Mouse (Mus musculus) retina, postnatal 1 day (tissue): ENCODE measurements around the gene Olfr324.
A peak's percentile ranks its signal among the peaks of the same experiment; 100 is the strongest.

ENCODE experiments used
- DNase-seq: peaks from one replicate; pipeline ENCODE4 v3.0.0-alpha.2; 2012

Gene Olfr324

DNA sequence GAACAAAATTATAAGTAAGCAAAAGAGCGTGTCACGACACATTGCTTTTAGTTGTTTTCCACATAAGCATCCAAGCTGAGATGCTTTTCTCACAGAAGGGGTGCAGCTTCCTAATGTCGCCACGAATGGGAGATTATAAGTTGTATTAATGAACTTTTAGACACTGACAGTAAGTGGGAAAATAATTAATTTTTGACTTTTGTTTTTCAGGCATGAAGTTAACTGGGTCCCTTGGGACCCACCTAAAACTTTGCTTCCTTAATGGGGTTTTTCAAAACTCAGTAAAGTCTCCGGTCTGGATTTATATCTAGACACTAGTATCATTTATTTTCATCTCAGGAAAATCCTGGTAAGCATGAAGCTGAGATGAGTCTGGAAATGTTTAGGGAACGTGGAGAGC, at the start of gene Olfr324:
Olfr324 (plus strand) TSS at position 301 of the 400 bp plus-strand sequence.
- DNase-seq = no peak

DNA sequence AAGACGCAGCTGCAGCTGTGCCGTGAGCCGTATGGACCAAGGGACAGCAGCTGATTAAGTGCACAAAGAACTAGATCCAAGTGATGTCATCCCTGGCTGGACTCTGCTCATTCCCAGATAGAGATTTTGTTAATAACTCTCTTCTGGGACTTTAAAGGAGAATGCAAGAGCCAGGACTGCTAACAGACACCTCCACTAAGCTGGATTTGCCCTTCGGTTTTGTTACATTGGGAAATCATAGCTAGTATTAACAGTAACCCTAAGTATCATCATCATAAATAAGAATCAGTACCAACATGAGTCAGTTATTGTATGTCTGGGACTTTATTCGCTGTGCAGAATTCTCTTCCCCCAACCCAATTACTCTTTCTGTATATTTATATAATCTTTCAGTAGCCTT, 48.6 kb upstream of the Olfr324 start, which contains the start of gene Olfr329-ps:
Olfr329-ps (minus strand) TSS at position 101 of the 400 bp plus-strand sequence.
- no peak for DNase-seq

DNA sequence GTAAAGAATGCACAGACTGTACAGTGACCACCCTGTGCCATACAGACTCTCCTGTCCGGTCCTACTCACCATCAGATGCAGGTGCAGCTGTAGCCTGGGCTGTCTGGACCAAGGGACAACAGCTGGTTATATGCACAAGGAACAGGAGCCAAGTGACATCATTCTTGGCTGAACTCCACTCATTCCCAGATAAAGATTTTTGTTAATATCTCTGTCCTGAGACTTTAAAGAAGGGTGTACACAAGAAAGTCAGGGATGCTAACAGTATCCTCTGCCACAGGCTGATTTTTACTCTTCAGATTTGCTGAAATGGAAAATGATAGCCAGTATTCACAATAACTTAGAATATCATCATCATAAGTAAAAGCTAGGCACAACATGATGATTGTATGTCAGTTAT, 39.4 kb upstream of the Olfr324 start, which contains the start of gene Olfr328:
Olfr328 (minus strand) TSS at position 101 of the 400 bp plus-strand sequence.
- DNase-seq = no peak

DNA sequence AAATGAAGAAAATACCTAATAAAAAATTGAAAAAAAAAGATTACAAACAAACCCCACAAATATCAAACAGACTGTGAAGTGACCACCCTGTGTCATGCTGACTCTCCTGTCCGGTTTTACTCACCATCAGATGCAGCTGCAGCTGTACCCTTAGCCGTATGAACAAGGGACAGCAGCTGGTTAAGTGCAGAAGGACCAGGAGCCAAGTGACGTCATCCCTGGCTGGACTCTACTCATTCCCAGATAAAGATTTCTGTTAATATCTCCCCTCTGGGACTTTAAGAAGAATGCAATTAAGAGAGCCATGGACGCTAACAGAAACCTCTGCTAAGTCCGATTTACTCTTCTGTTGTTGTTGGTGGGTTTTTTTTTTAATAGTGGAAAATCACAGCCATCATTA, 24.5 kb upstream of the Olfr324 start, which contains the start of gene Olfr224:
Olfr224 (minus strand) TSS at position 149 of the 400 bp plus-strand sequence.
- no peak for DNase-seq

DNA sequence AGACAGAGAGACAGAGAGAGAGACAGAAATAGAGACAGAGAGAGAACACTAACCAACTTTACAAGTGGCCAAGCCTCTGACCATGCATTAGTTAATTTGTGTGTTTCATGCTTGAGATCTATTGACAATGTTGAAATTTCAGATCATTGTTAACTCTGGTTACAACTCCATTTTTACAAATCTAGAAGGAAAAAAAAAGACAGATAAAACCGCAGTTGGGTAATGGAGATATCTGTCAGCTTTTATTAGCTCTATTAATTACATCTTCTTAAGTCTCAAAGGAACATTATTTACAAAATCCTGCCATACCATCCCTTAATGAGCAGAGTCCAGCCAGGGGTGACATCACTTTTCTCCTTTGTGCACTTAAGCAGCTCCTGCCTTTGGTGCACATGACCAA, 17.5 kb upstream of the Olfr324 start, which contains the start of gene Olfr325:
Olfr325 (plus strand) TSS at position 301 of the 400 bp plus-strand sequence.
- no peak for DNase-seq

DNA sequence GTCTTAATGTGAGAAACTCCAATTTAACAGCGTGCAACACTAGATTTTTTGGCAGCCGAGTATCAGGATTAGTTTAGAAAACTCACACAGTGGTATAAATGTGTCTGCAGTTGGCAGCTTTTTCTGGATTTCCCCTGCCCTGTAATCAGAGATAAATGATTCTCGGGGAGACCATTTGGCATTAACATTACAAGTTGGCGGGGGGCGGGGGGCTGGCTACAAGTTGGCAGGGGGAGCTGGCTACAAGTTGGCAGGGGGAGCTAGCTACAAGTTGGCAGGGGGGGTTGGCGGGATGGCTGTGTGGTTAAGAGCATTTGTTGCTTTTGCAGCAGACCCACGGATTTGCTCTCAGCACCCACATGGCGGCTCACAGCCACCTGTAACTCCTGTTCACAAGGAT, 16.3 kb upstream of the Olfr324 start:
- no peak for DNase-seq

DNA sequence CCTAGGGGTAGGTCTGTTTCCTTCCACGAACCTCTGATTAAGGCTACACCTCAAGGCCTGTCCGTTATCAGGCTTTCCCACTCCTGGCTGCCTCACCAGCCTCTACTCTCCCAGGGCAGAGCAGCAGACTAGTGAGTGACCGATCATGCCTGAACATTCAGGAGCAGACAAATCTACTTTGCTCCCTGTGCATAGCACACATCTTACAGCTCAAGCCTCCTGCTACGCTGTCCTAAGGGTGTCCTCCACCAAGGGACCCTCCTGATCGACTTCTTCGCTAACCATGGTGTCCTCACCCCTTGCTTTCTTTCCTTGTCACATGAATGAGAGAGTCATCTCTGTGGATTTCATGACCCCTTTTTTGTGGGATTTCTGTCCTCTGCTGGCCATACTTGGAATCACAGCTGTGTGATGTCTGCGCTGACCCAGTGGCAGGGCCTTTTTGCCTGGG, 7.0 kb upstream of the Olfr324 start:
- peak; percentile 68 for DNase-seq

DNA sequence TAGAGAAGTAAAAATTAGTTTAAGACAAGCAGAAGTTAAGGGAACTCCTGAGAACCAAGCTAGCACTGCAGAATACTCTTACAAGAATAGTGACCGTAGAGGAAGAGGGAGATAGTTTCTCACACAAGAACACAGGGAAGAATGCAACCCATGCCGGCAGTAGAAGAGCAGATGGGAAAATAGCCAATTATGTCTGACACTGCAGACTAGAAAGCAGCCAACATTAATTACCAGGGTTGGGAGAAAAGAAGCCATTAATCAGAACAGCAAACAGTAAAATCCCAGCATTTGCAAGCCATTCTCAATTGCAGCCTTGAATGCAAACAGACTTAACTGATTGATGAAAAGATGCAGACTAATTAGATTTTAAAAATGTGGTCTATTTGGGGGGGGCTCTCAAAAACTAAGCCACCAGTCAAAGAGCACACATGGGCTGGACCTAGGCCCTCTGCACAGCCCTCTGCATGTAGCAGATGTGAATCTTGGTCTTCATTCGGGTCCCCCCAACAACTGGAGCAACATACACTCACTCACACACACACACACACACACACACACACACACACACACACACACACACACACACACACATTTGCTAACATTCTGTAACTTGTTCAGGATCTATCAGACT, 6.2 kb upstream of the Olfr324 start:
- peak; percentile 36 for DNase-seq

DNA sequence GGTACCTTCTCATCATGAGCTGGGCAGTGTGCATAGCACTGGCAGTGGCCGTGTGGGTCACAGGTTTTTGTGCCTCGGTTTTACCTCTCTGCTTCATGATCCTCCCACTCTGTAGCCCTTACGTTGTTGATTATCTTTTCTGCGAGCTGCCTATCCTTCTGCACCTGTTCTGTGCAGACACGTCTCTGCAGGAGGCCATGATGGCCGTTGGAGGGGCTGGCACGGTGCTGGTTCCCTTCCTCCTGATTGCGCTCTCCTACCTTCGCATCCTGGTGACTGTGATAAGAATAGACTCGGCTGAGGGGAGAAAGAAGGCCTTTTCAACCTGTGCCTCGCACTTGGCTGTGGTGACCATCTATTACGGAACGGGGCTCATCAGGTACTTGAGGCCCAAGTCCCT, 2.9 kb downstream of the Olfr324 start:
- DNase-seq = no peak

DNA sequence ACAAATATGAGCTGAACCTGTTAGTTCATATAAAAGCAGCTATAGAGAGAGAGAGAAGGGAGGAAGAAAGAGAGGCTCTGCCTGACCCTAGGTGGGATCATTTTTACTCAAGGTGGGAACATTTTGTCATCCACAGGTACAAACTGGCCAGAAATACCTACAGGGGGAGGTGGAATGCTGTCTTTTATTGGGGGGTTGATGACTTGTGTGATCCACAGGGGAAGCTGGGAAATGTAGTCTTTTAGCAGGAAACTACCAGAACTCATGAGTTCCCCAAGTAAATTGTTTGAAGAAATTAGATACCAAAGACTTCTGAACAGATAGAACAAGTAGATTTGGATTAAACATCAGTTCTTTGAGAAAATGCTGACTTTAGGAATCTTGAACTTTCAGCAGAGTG, 7.1 kb downstream of the Olfr324 start:
- DNase-seq = no peak

DNA sequence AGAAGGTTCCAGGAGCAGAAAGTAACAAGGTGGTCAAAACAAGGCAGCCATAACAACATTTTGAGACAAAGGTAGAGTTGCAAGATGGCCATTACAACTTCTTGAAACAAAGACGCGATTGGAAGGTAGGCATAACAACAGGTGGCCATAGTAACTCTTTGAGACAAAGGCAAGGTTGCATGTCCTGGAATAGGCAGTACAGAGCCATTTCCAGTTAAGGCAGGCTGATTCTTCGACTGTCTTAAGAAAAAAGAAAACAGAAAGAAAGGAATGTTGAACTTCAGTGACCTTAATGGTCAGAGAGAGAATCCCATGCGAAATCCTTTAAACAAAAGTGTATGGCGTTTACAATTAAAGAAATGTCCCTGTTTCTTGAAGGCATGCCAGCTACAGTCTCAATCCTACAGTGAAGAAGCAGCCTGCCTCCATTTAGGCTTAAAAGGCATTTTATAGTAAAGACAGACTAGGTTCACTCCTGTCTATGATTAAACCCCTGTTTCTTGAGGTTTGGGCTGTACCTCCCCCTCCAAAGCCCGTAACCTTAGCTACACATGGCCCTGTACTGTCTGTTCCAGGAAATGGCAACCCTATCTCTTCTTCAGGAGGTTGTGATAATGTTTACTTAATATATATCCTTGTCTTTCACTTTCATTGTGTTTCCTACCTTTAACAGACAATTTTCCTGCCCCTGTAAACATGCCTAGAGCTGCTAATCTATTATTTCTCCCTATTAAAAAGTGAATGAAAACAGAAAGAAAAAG, 8.1 kb downstream of the Olfr324 start:
- DNase-seq = no peak

DNA sequence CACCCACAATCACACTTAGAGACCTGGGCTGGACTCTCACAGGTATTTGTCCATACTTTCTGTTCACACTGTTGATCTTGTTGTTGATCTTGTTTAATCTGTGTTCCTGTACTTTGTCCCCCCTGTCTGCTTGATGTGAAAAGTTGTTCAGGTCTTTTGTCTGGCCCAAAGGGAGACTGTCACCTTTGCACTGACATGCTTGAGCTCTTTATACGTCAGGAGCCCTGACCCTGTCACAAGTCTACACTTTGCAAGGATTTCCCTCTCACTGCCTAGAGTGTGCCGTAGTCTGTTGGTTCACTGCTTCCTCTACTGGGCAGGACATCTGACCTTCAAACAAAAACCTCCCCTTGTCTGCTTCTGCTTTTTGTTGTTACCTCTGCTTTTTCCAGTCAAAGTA, 9.8 kb downstream of the Olfr324 start:
- no peak for DNase-seq

DNA sequence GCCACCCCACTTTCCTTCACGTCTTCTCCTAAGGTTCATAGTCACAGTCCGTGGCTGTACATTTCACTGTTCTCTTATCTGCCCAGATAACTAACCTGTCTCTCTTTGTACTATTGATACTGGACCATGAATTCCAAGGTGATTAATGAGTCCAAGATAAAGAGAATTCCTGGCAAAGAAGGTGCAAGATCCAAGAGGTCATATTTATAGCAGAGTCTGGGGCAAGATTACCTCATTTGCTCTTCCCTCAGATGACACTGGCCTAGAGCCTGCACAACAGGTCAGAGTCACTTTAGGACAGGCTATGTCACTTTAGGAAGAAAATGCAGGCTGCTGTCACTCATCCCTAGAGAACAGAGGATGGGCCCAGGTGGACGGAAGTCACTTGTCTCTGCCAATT, 10.3 kb downstream of the Olfr324 start:
- no peak for DNase-seq

DNA sequence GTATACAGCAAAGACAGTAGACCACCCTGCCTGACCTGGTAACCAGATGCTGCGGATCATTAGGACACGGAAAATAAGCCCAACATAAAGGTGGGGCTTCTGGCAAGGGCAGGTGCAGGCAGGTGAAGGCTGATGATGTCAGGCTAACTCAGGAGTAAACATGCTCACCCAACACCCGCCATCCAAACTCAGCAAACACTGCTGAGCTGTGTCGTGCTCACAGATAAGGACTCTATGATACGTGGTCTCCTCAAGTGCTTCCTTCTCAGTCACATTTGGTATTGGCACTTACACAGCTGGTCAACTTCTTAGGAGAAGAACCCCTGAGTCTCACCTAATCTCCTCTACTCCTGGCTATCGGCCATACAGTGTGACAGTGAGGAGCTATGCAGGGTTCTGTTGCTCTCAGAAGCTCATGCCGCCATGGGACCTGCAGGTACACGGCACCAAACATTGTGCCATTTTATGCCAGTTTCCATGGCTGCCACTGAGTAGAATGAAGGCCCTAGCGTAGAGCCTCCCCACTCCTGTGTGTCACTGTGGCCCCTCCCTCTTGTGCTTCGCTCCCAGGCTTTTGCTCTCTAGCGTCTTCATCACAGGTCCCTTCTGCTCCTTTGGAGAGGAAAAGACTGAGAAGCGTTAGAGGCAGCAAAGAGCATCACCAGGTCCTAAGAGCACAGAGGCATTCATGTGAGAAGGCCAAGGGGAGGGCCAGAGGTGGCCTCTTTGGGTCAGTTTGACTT, 11.4 kb downstream of the Olfr324 start:
- DNase-seq = no peak

DNA sequence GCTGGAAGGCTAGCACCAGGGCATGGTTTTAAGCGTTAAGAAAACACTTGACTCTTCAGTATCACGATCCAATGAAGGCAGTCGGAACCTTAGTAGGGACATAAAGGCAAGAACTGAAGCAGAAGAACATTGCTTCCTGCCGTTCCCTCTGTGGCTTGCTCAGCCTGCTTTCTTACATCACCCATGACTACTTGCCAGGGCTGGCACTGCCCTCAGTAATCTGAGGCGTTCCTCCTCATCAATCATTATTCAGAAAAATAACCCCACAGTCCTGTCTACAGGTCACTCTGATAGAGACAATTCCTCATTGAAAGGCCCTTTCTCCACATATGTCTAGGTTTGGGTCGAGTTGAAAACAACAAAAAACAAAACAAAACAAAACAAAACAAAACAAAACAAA, 12.1 kb downstream of the Olfr324 start:
- DNase-seq = no peak

DNA sequence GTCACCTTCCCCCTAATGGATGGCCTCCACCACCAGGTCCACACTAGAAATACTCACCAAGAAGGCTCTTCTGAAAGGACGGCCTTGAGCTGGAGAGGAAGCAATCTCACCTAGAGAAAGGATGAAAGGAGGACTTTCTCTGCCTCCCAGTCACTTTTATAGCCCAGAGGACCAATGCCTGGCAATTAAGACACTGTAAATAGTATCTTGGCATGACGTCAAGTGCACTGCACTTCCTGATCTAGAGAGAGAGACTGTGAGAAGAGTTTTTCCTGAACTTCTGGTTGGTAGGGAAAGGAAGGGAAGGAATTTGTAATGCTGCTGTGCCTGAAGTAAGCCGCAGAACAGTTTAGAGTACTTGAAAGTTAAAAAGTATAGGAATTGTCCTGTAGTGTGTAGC, 18.4 kb downstream of the Olfr324 start:
- DNase-seq = no peak

DNA sequence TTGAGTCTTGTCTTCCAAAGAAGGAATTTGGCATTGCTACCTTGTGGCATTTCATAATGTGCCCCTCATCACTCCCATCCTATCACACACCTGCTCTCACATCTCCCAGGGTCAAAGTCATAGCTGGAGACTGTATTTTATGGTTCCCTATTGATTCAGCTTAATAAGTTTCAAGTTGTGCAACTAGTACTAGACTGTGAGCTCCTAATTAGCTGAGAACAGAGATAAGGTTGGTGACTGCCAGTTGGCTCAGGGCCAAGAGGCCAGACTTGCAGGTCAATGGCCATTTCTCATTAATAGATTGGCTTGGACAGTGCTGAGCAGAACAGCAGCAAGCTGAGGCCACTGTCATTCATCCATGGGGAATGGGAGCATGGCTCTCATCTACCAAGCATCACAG, 19.6 kb downstream of the Olfr324 start:
- DNase-seq = no peak

DNA sequence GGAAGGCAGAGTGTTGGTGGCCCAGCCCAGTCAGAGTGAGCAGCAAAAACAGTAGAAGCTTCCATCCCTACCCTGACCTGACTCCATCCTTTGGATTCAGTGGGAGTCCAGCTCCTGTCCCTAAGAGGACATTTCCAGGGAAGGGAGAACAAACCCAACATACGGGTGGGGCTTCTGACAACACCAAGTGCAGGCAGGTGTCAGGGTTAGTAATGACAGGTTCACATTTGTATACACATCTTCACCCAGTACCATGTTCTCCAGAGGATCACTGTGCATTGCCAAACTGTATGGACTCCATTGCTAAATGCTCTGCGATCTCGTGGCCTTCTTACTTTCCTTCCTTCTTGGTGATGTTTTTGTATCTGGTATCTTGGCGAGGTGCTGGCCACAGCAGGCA, 21.1 kb downstream of the Olfr324 start, which contains the start of gene 2210407C18Rik:
2210407C18Rik (minus strand) TSS at position 101 of the 400 bp plus-strand sequence.
- no peak for DNase-seq

DNA sequence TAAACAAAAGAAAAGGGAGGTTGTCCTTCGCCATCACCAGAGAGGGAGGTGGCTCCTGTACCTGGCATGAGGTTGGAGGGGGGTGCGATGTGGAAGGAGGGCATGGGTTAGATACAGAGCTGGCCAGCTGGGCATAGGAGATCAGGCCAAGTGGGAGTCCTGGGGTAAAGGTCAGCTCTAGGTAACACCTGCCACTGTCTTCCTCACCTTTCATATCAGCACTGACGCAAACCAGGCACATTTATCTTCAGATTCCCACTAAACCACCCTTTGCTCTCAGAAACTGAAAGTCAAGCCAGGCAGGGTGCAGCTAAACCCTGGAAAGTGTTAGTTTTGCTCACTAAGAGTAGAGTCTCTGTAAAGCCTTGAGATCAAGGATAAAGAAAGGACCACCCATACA, 23.5 kb downstream of the Olfr324 start:
- DNase-seq = no peak

DNA sequence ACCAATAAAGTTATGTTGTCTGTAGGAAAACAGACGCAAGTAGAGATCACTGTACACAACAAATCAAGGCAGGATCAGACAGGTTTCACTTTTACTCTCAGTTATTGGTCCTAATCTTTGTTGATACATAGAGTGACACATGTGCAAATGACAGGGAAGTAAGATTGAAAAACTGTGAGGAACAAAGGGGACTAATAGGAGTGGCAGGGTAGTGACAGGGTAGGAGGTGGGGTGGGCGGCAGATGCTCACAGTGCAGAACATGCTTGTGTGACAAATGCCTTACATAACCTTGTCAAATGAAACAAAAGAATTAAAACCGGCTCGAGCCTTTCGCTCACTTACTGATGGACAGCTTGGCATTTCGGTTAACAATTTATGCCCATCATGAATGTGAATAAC, 23.9 kb downstream of the Olfr324 start:
- no peak for DNase-seq

DNA sequence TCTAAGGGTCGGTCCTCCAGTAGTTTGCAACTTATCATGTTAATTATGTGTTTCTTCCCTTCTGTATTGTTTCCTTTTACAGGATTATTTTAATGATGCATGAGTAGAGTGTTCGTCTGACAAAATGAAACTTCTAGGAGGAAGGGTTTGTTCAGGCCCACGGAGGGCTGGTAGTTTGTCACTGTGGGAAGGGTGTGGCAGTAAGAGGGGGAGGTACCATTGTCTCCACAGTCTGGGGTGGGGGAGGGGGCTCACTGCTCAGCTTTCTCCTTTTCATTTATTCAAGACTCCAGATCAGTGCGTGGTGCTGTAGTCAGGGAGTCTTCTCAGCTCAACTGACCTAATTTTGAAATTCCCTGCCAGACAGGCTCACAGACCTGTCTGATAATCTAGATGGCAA, 31.2 kb downstream of the Olfr324 start:
- peak; percentile 41 for DNase-seq

DNA sequence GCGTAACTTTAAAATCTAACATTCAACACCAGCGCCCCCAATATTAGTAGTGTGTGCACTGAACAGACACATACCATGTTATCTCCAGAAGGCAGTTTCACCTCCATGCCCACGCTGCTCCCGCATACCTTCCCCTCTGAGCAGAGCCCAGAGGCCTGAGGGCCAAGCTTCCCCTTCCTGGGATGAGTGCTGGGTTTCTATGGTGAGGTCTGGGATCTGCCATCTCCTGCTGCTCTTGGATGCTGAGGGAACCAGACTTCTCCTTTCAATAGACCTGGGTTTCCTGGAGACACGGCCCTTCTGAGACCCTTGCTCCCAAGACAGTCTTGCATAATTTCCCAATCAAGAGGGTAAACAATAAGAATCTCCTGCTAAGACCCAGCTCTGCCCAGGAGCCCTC, 35.5 kb downstream of the Olfr324 start, which contains the start of gene Olfr323:
Olfr323 (minus strand) TSS at position 101 of the 400 bp plus-strand sequence.
- DNase-seq = no peak

DNA sequence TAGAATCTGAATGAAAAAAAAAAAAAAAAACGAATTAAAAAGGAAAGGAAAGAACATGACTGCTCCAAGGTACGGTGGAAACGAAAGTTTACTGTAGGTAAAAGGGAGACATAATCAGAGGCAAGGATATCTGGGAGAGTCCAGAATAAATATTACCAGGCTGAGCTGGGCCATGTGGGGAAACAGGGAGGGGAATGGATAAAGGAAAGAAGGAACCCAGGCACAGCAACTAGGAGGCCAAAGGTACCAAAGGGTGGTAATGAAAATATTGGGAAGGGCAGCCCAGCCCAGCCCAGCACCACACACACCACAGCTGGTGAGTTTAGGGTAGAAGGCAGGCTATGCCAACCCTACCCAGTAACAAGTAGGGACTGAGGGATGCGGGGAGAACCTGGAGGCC, 40.0 kb downstream of the Olfr324 start:
- no peak for DNase-seq
